Mouse (Mus musculus): ENCODE results near the gene Commd7. TPM values are rescaled to one million over a fixed set of nuclear protein-coding genes. Genes with fewer than 3 reads are reported as not detected.

Commd7 gene
- polyA plus RNA-seq, 1 experiment = 21.2 TPM

DNA sequence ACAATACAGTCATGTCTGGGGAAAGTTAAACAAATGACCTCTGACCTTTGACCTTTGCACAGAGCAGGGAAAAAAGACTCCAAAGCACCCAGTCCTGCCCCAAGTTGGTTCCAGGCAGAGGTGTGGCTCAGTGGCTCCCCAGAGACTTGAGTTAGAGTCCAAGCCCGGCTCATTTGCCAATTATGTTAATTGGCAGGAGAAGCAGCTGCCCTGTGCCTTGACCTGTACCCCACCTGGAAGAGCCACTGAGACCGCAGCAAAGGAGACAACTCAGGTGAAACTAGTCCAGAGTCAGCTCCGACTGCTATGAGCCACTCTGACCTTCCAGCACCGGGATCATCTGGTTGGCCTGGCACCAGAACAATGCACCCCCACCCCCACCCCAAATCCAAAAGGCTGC lies 48.2 kb downstream of the Commd7 start:
- Histone ChIP-seq H3K4me1 (ENCODE audit: control insufficient read depth, insufficient read depth, insufficient read length, low read length) (no peaks in the 10 kb centered on the region), H3K4me3 (ENCODE audit: insufficient read depth, low read depth, low read length) (no peak overlapping the region), H3K27ac (replicated peaks; ENCODE audit: low read depth, low read length) (0 out of 2 replicates have a peak overlapping the region, but pooled peaks have one; percentile 28)

DNA sequence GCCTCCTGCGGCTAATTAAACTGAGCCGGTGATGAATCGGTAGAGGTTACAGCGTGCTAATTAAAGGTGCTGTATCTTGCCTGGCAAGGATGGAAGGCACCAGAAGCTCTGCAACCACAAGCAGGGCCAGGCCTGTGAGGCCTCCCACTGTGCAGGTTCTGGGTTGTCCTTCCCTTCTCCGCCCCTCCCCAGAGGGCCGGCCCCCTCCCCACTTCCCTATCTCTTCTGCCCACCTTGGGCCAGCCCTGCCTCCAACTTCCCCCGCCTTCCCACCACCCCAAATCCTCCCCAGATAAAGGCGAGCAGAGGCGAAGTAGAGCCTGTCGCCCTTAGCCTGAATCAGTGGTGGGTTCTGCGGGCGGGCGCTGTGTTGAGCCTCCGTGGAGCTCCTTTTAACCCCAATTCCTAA lies 48.9 kb downstream of the Commd7 start:
- H3K27ac ChIP-seq (replicated peaks; ENCODE audit: low read depth, low read length) = no peak overlapping the region
- H3K4me1 ChIP-seq (ENCODE audit: control insufficient read depth, insufficient read depth, insufficient read length, low read length) = no peaks in the 10 kb centered on the region
- H3K4me3 ChIP-seq (ENCODE audit: insufficient read depth, low read depth, low read length) = no peak overlapping the region

DNA sequence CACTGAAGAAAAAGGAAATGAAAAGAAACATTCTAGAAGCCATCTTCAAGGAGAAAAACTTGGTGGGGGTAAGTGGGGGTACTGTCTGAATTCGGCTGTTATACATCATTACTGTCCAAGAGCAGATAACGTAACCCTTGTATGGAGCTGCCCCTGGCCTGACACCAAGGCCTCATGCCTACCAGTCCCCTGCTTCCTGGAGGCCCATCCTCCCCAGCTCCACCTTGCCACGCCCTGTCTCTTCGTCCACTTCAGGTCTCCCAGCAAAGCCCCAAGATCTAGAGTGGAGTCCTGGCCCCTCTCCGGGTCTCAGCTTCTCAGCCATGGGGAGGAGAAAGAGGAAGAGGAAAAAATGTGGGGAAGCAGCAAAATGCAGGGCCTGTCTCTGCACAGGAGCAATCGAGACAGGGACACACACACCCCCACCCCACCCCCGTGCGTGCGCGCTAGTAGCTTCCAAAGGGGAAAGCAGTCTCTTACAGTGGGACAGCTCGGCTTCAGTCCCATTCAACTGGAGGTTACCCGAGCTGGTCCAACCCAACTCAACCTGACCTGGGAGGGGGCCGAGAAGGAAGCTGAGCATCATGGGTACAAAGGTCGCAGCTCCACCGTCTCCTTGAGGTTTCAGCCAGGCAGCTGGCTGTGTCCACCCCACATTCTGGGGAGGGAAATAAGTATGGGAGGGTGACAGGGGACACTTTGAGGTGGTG lies 49.5 kb downstream of the Commd7 start:
- Histone ChIP-seq H3K4me1 (ENCODE audit: control insufficient read depth, insufficient read depth, insufficient read length, low read length) (no peaks in the 10 kb centered on the region), H3K27ac (replicated peaks; ENCODE audit: low read depth, low read length) (no peak overlapping the region)

DNA sequence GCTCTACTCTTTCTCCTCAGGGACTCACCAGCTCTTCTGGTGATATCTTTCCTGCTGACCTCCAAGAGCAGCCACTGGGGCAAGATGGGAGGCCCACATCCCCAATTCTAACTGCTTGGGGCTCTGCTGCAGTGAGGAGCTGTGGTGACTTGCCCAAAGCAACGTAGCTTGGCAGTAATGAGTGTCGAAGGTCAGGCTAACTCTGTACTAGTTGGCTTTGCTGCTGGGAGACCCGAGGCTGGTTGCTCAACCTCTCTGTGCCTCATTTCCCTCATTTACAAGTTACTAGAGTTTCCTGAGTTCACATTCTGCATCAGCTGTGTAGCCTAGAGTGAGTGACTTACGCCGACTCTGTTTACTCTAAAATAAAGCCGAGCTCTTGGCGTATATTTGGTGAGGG lies 51.2 kb downstream of the Commd7 start:
- Histone ChIP-seq H3K4me1 (ENCODE audit: control insufficient read depth, insufficient read depth, insufficient read length, low read length) (no peaks in the 10 kb centered on the region), H3K27ac (replicated peaks; ENCODE audit: low read depth, low read length) (no peak overlapping the region), H3K4me3 (ENCODE audit: insufficient read depth, low read depth, low read length) (no peak overlapping the region)

More for the DNA sequence above, 49.5 kb downstream of the Commd7 start:
- no peak overlapping the region for H3K4me3 ChIP-seq (ENCODE audit: insufficient read depth, low read depth, low read length)

DNA sequence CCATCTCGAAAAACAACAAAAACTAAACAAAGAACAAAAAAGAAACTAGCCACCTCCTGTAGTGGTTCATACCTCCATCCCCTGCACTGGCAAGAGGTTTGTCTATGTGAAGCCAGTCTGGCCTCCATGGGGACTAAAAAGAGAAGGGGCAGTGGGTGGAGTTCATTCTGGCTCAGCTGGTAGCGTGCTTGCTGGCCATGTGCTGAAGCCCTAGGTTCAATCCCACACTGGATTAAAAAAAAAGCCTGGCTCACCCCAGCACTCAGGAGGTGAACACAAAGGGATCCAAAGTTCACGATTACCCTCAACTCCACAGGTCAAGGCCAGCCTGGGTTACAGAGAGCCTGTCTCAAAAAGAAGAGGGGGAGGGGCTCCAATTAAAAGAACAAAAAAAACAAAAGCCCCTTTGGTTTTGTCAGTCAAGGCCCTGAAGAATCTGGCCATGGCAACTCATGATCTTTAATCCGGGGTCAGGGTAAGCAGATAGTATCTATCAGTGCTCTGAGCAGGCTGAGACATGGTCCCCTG lies 52.1 kb downstream of the Commd7 start:
- H3K4me1 ChIP-seq (ENCODE audit: control insufficient read depth, insufficient read depth, insufficient read length, low read length) = no peaks in the 10 kb centered on the region
- H3K4me3 ChIP-seq (ENCODE audit: insufficient read depth, low read depth, low read length) = no peak overlapping the region
- H3K27ac ChIP-seq (replicated peaks; ENCODE audit: low read depth, low read length) = no peak overlapping the region

- Histone ChIP-seq H3K27ac (replicated peaks; ENCODE audit: low read depth, low read length) (no peak overlapping the region), H3K4me3 (ENCODE audit: insufficient read depth, low read depth, low read length) (no peak overlapping the region), H3K4me1 (ENCODE audit: control insufficient read depth, insufficient read depth, insufficient read length, low read length) (no peaks in the 10 kb centered on the region)
Observed at GRCm38 (mm10) chr2:153580042-153580441, 52.5 kb downstream of the Commd7 start.

DNA sequence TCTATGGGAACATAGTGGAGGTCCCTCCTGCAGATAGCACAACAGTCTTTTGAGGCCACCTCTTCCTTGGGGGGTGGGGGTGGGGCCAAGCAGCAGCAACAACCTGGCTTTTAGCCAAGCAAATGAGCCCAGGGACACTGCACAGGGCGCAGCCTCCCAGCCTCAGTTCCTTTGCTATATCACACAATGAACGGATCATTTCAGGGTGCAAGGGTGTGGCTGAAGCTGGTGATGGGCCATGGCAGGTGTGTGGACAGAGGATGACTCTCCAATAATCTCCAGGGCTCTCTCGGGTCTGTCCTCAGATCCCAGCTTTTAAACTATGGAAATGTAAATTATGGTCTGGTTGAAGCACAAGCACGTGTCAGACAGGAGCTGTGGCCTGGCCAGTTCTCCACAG lies 55.5 kb downstream of the Commd7 start:
- no peak overlapping the region for H3K27ac ChIP-seq (replicated peaks; ENCODE audit: low read depth, low read length)
- H3K4me3 ChIP-seq (ENCODE audit: insufficient read depth, low read depth, low read length) = no peak overlapping the region
- H3K4me1 ChIP-seq (ENCODE audit: control insufficient read depth, insufficient read depth, insufficient read length, low read length) = no peaks in the 10 kb centered on the region

DNA sequence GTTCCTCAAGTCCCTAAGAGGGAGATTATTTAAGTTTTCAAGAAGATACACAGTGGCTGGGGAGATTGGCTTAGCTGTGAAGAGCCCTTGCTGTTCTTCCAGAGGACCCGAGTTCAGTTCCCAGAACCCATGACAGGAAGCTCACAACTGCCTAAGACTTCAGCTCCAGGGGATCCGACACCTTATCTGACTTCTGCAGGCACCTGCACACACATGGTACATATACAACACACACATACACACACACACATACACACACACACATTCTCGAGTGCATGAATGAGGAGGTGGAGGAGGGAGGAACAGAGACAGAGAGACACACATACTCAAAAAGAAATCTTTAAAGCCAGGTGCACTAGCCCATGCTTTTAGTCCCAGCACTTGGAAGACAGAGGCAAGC lies 56.4 kb downstream of the Commd7 start:
- Histone ChIP-seq H3K4me1 (ENCODE audit: control insufficient read depth, insufficient read depth, insufficient read length, low read length) (no peaks in the 10 kb centered on the region), H3K27ac (replicated peaks; ENCODE audit: low read depth, low read length) (no peak overlapping the region), H3K4me3 (ENCODE audit: insufficient read depth, low read depth, low read length) (no peak overlapping the region)

- no peak overlapping the region for H3K4me3 ChIP-seq (ENCODE audit: insufficient read depth, low read depth, low read length)
- H3K4me1 ChIP-seq (ENCODE audit: control insufficient read depth, insufficient read depth, insufficient read length, low read length) = no peaks in the 10 kb centered on the region
- H3K27ac ChIP-seq (replicated peaks; ENCODE audit: low read depth, low read length) = no peak overlapping the region
Observed at GRCm38 (mm10) chr2:153575554-153575953, 57.0 kb downstream of the Commd7 start.

GRCm38 (mm10) chr2:153573101-153573500 lies 59.5 kb downstream of the Commd7 start:
- Histone ChIP-seq H3K4me3 (ENCODE audit: insufficient read depth, low read depth, low read length) (no peak overlapping the region), H3K4me1 (ENCODE audit: control insufficient read depth, insufficient read depth, insufficient read length, low read length) (no peaks in the 10 kb centered on the region), H3K27ac (replicated peaks; ENCODE audit: low read depth, low read length) (no peak overlapping the region)

DNA sequence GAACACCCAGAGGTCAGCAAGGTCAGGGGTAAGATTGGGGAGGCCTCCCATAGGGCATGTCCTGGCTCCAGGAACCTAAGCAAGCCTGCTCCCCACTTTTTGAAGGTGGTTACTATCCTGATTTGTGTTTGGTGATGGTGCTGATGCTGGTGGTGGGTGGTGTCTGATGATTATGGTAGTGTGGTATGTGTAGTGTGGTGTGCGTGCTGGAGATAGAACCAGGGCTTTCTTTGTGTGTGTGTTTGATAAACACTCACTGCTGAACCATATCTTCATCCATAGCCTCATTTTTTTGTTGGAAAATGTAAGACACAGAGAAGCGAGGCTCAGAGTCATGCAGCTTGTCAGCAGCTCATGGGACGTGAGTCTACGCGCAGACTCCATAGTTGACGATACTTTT lies 64.0 kb downstream of the Commd7 start:
- Histone ChIP-seq H3K27ac (replicated peaks; ENCODE audit: low read depth, low read length) (no peak overlapping the region), H3K4me1 (ENCODE audit: control insufficient read depth, insufficient read depth, insufficient read length, low read length) (no peaks in the 10 kb centered on the region), H3K4me3 (ENCODE audit: insufficient read depth, low read depth, low read length) (no peak overlapping the region)

DNA sequence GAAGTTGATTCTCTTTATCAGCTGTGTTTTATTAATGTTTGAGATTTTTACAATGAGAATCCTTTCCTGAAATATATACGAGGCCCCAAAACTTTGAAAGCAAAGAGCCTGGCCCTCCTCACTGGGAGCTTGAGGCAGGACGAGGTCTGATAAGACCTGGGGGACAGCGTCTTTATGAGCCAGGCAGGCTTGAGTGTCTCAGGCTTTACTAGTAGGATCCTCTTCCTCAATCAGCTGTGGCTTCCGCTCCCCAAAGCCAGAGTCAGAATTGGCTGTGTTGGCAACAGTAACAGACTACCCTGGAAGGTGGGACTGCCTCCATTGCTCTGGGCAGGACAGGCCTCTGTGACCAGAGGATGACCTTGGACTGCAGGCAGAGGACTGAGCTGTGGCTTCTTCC lies 64.6 kb downstream of the Commd7 start:
- no peak overlapping the region for H3K27ac ChIP-seq (replicated peaks; ENCODE audit: low read depth, low read length)
- H3K4me3 ChIP-seq (ENCODE audit: insufficient read depth, low read depth, low read length) = no peak overlapping the region
- H3K4me1 ChIP-seq (ENCODE audit: control insufficient read depth, insufficient read depth, insufficient read length, low read length) = no peaks in the 10 kb centered on the region

Other genes starting within 250 kb of the Commd7 start
- not detected in 2 replicates for gene 4930404H24Rik, start 140.0 kb downstream of the Commd7 start, polyA plus RNA-seq (2012; ENCODE audit: insufficient read depth, insufficient read length, missing spikeins)
- gene Nol4l, start 102.8 kb downstream of the Commd7 start, polyA plus RNA-seq (2012; ENCODE audit: insufficient read depth, insufficient read length, missing spikeins) = 3.4 and 7.1 TPM in 2 replicates
- gene Dnmt3b, start 16.7 kb upstream of the Commd7 start, polyA plus RNA-seq (2012; ENCODE audit: insufficient read depth, insufficient read length, missing spikeins) = not detected in 2 replicates
- gene Dnmt3c, start 63.9 kb upstream of the Commd7 start, polyA plus RNA-seq (2012; ENCODE audit: insufficient read depth, insufficient read length, missing spikeins) = not detected in 2 replicates
- gene Mapre1, start 108.5 kb upstream of the Commd7 start, polyA plus RNA-seq (2012; ENCODE audit: insufficient read depth, insufficient read length, missing spikeins) = 38.9 and 42.6 TPM in 2 replicates
- gene Efcab8, start 147.2 kb upstream of the Commd7 start, polyA plus RNA-seq (2012; ENCODE audit: insufficient read depth, insufficient read length, missing spikeins) = 0.63 and 1.5 TPM in 2 replicates
- gene Sun5, start 238.3 kb upstream of the Commd7 start, polyA plus RNA-seq (2012; ENCODE audit: insufficient read depth, insufficient read length, missing spikeins) = not detected in 2 replicates
- gene Bpifb2, start 242.3 kb upstream of the Commd7 start, polyA plus RNA-seq (2012; ENCODE audit: insufficient read depth, insufficient read length, missing spikeins) = not detected in 2 replicates